Mouse (Mus musculus): Measurements from ENCODE around the gene Scd2.
A peak's percentile ranks its signal among the peaks of the same experiment; 100 is the strongest.

DNA sequence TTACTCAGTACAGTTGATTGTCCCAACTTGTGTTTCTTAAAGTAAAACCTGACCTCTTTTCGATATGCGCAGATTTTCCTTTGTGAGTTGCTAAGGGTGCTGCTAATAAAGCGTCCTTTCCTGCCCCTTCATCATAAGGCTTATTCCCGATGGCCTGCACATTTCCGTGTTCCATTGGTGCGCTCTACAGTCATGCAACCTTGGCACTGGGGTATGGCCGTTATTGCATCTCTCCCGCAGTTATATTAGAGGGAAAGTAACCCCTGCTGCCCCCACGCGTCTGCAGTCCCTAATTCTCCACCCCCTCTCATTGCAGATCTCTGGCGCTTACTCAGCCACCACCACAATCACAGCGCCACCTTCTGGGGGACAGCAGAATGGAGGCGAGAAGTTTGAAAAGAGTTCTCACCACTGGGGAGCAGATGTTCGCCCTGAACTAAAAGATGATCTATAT lies 1.1 kb downstream of the Scd2 start:
- TF ChIP-seq CTCF (IDR thresholded peaks at IDR 0.05; ENCODE audit: extremely low read depth, insufficient read depth, low read length) (peak; percentile 83), POLR2A (IDR thresholded peaks at IDR 0.05; ENCODE audit: extremely low read depth, insufficient read depth, low read length) (peak; percentile 72)
